Mouse (Mus musculus): ENCODE measurements around the gene Olfr1195.
"Not testable (repeated sequence)": the region's sequence is repeated elsewhere in the genome, so short reads cannot be mapped to it uniquely, and the experiment has no call there.

The Olfr1195 gene

GRCm38 (mm10) chr2:88689087-88689486 is at the start of gene Olfr1195:
Olfr1195 (minus strand) TSS chr2:88689187.
- DNase-seq (ENCODE audit: low spot score), result no peak

- DNase-seq (ENCODE audit: low spot score), result no peak
Measured at GRCm38 (mm10) chr2:88732266-88732665, 43.3 kb upstream of the Olfr1195 start, which contains the start of gene Olfr1197. Olfr1197 (minus strand) TSS chr2:88732366.

- DNase-seq (ENCODE audit: low spot score), result no peak
Measured at GRCm38 (mm10) chr2:88704497-88704896, 15.5 kb upstream of the Olfr1195 start, which contains the start of gene Olfr1196. Olfr1196 (minus strand) TSS chr2:88704597.

GRCm38 (mm10) chr2:88675328-88675727 is 13.7 kb downstream of the Olfr1195 start, which contains the start of gene Olfr1193:
Olfr1193 (plus strand) TSS chr2:88675628.
- not testable (repeated sequence) for DNase-seq (ENCODE audit: low spot score)

- no peak for DNase-seq (ENCODE audit: low spot score)
Measured at GRCm38 (mm10) chr2:88648209-88648608, 40.8 kb downstream of the Olfr1195 start, which contains the start of gene Olfr1192-ps1. Olfr1192-ps1 (plus strand) TSS chr2:88648509.

GRCm38 (mm10) chr2:88640242-88640641 is 48.7 kb downstream of the Olfr1195 start, which contains the start of gene Olfr1191-ps1:
Olfr1191-ps1 (plus strand) TSS chr2:88640542.
- DNase-seq (ENCODE audit: low spot score), result not testable (repeated sequence)
